Comparison of ENCODE assay signal across 9 mouse cellular contexts in genomic region chr10:56839545-56839944, GRCm38 (mm10).
DNase-seq lines count a peak whose midpoint lies in the region; ATAC-seq and TF ChIP-seq lines count a peak whose summit lies in the region.
"Had no signal": no experiment of that assay in that cellular context is flagged by ENCODE, and none has a peak within 500 bp of the region (broad histone marks: within the 10 kb centered on the region; RNA-seq: fewer than 3 reads in every experiment).

No protein-coding gene starts in this region.

- DNase-seq in layer of hippocampus, postnatal 14 days (ENCODE audit: low spot score in 2 of 2), result peak; percentile 25 to 70
- no peak for DNase-seq in gastrocnemius, adult 18-20 months (ENCODE audit: low spot score)
- no peak for DNase-seq in thymus, postnatal 4 days
- DNase-seq: spleen, adult 18-20 months had no signal

- no peak for TF ChIP-seq CTCF in cortical plate, adult 2 months (IDR thresholded peaks at IDR 0.05; ENCODE audit: extremely low read depth, insufficient read depth, low read length)

- H3K27me3 ChIP-seq in midbrain, embryonic 16.5 days (ENCODE audit: control insufficient read depth, insufficient read depth, low read depth, low read length), result no peaks in the 10 kb centered on the region
- H3K27me3 ChIP-seq in midbrain, embryonic 13.5 days, result no peaks in the 10 kb centered on the region
- H3K27me3 ChIP-seq: embryonic facial prominence, embryonic 12.5 days had no signal

- H3K9ac ChIP-seq in midbrain, embryonic 16.5 days (ENCODE audit: low read depth, low read length), result no peak overlapping the region
- no peak overlapping the region for H3K9ac ChIP-seq in midbrain, embryonic 13.5 days (replicated peaks)
- H3K9ac ChIP-seq: embryonic facial prominence, embryonic 12.5 days had no signal

- peak; percentile 77 for ATAC-seq in midbrain, embryonic 16.5 days
- no peak for ATAC-seq in midbrain, embryonic 13.5 days
- ATAC-seq in megakaryocyte-erythroid progenitor cell, adult 5-6 weeks (replicated peaks; ENCODE audit: low FRiP score, low TSS enrichment, poor library complexity, severe bottlenecking), result no peak

- H3K9me3 ChIP-seq in midbrain, embryonic 16.5 days (replicated peaks; ENCODE audit: control insufficient read depth, low read length, poor library complexity, severe bottlenecking), result no peaks in the 10 kb centered on the region
- H3K9me3 ChIP-seq in midbrain, embryonic 13.5 days, result no peaks in the 10 kb centered on the region
- H3K9me3 ChIP-seq: embryonic facial prominence, embryonic 12.5 days had no signal

- H3K4me3 ChIP-seq in midbrain, embryonic 16.5 days (ENCODE audit: low read depth, low read length), result no peak overlapping the region
- no peak overlapping the region for H3K4me3 ChIP-seq in midbrain, embryonic 13.5 days (replicated peaks)
- H3K4me3 ChIP-seq in cortical plate, adult 2 months (ENCODE audit: insufficient read depth, low read length), result no peak overlapping the region
- H3K4me3 ChIP-seq: embryonic facial prominence, embryonic 12.5 days had no signal

- no peak overlapping the region for H3K4me2 ChIP-seq in midbrain, embryonic 16.5 days (ENCODE audit: low read length)
- H3K4me2 ChIP-seq in midbrain, embryonic 13.5 days (replicated peaks), result no peak overlapping the region
- H3K4me2 ChIP-seq: embryonic facial prominence, embryonic 12.5 days had no signal

- H3K36me3 ChIP-seq in midbrain, embryonic 16.5 days (ENCODE audit: control insufficient read depth, insufficient read depth, low read length), result no peaks in the 10 kb centered on the region
- H3K36me3 ChIP-seq in midbrain, embryonic 13.5 days, result no peaks in the 10 kb centered on the region
- H3K36me3 ChIP-seq: embryonic facial prominence, embryonic 12.5 days had no signal

- 31% methylated on average over 2 of the region's 2 CpGs for WGBS in midbrain, embryonic 16.5 days
- WGBS in midbrain, embryonic 13.5 days, result 39% methylated on average over 2 of the region's 2 CpGs

- TF ChIP-seq POLR2A in cortical plate, adult 2 months (IDR thresholded peaks at IDR 0.05; ENCODE audit: extremely low read depth, insufficient read depth, low read length), result no peak

- no peak overlapping the region for H3K27ac ChIP-seq in midbrain, embryonic 16.5 days (ENCODE audit: low read length)
- H3K27ac ChIP-seq in midbrain, embryonic 13.5 days, result no peak overlapping the region
- peak overlapping the region; percentile 66; the same call in 1 of the 2 replicates for H3K27ac ChIP-seq in cortical plate, adult 2 months (ENCODE audit: insufficient read depth, low read length)
- H3K27ac ChIP-seq: embryonic facial prominence, embryonic 12.5 days had no signal

- H3K4me1 ChIP-seq in midbrain, embryonic 16.5 days (ENCODE audit: control insufficient read depth, insufficient read depth, low read length), result peaks cover 2% of the 10 kb centered on the region; the same call in 1 of the 2 replicates
- H3K4me1 ChIP-seq in midbrain, embryonic 13.5 days (replicated peaks), result no peaks in the 10 kb centered on the region
- H3K4me1 ChIP-seq in cortical plate, adult 2 months (ENCODE audit: control insufficient read depth, insufficient read depth, low read length), result no peaks in the 10 kb centered on the region

Comparison
In these comparisons a context has a peak if more than half of its experiments do, and no peak if none do; other contexts are left out.
1. DNase-seq: peak in layer of hippocampus, postnatal 14 days (2 of 2); none in gastrocnemius, adult 18-20 months (single experiment) and thymus, postnatal 4 days (single experiment).